Mouse (Mus musculus): ENCODE measurements at regions not wholly inside any gene's neighbourhood (a gene's known extent, or its start where the extent isn't known, plus 50 kb on each side); places are given as distances from the start of the nearest gene placed in this dataset.

DNA sequence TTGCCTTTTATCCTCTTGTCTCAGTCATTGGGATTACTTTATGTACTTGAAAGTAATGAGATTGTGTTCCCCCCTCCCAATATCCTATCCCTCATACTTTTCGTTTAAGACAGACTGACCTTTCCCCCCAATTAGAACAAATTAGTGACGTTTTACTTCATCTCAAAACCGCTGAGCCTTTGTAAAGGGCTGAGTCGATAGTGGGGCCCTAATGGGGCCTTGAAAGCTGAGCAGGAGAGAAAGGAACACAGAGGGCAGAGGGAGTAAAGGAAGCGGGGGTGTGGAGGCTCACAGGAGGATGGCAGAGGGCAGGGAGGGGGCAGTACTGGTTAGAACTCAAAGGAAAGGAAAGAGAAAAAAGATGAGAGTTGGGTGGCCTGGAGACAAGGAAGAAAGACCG lies 58.9 kb upstream of the Gm15294 start:
- DNase-seq, result peak; percentile 70

All from retina, postnatal 1 day (tissue).